Mouse (Mus musculus): ENCODE results near the gene Sgpp1. TPM values are rescaled to one million over a fixed set of nuclear protein-coding genes. Genes with fewer than 3 reads are reported as not detected.

Sgpp1 gene
- polyA plus RNA-seq, 1 experiment: 2.5 TPM

DNA sequence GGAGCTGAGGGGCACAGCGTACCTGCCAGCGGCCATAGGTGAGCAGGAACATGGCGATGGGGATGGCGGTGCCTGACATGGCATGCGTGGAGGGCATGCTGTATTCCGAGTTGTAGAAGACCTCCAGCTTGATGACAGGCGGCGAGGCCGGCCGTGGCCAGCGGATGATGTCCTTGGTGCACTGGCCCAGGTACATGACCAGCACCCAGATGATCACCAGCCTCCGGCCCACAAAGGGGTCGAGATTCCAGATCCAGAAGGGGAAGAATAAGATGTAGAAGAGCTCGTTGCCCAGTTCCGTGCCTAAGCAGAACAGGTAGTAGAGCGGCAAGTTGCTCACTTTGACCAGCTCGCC is 661 bp downstream of the Sgpp1 start:
- H3K27me3 ChIP-seq (replicated peaks): no peaks in the 10 kb centered on the region
- no peaks in the 10 kb centered on the region for H3K36me3 ChIP-seq (replicated peaks; ENCODE audit: low read length)
- H3K9me3 ChIP-seq: no peaks in the 10 kb centered on the region
- H3K4me1 ChIP-seq: peaks cover 30% of the 10 kb centered on the region
- peak overlapping the region; percentile 100 for H3K4me3 ChIP-seq (replicated peaks)
- no peak for TF ChIP-seq FLI1 (IDR thresholded peaks at IDR 0.05; ENCODE audit: low read length)
- no peak for TF ChIP-seq GATA1 (IDR thresholded peaks at IDR 0.05; ENCODE audit: borderline replicate concordance, low read length)

DNA sequence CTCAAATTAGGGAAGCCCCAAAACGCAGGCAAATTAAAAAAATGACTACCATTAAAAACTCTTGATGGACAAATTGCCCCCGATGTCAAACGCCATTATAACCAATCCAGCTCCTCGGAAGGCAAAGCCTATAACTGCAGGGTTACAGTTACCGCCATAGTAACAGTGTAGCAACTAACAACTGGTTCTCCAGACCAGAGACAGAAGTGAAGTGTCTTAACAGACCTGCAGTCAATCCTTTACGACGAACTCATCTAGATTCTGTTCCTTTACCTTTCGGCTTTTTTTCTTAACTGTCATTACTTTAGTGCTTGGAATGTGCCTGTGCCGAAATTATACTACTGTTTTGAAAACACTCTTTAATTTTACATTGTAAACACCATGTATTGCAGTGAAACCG is 1.4 kb downstream of the Sgpp1 start:
- Histone ChIP-seq H3K36me3 (replicated peaks; ENCODE audit: low read length) (no peaks in the 10 kb centered on the region), H3K4me1 (peaks cover 25% of the 10 kb centered on the region), H3K4me3 (replicated peaks) (peak overlapping the region; percentile 100), H3K9me3 (no peaks in the 10 kb centered on the region), H3K27me3 (replicated peaks) (no peaks in the 10 kb centered on the region)
- TF ChIP-seq FLI1 (IDR thresholded peaks at IDR 0.05; ENCODE audit: low read length) (no peak), GATA1 (IDR thresholded peaks at IDR 0.05; ENCODE audit: borderline replicate concordance, low read length) (no peak)

DNA sequence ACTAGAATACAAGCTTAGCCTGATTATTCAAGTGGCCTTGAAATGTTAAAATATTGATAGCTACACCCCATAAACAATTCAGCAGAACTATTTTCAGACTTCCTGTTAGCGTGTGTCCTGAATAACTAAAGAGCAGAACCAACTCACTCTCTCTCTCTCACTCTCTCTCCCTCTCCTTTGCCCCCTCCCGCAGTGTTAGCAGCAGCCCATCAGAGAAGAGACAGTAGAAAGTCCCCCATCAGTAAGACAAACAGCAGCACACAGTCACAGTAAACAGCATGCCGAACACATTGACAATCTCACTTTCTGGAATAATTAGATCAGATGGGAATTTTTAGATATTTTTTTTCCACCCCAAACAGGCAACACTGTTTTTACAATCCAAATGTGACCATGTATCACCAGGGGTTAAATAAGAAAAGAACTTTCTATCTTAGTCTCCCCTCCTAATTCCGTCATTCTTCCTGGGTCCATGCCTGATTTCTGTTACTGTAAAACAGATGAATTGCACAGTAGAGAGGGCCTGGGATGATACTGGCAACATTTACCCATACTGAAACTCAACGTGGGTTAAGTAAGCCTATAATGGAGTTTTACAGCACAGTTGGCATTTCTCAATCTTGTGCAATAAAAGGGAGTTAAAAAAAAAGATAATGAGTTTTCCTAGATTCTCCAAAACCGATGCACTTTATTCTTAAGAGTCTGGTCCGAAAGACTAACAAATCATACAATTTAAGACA is 2.0 kb downstream of the Sgpp1 start:
- no peaks in the 10 kb centered on the region for H3K9me3 ChIP-seq
- no peaks in the 10 kb centered on the region for H3K27me3 ChIP-seq (replicated peaks)
- peak overlapping the region; percentile 100 for H3K4me3 ChIP-seq (replicated peaks)
- TF ChIP-seq FLI1 (IDR thresholded peaks at IDR 0.05; ENCODE audit: low read length) (no peak), GATA1 (IDR thresholded peaks at IDR 0.05; ENCODE audit: borderline replicate concordance, low read length) (no peak)
- peaks cover 25% of the 10 kb centered on the region for H3K4me1 ChIP-seq
- H3K36me3 ChIP-seq (replicated peaks; ENCODE audit: low read length): peaks cover 5% of the 10 kb centered on the region

DNA sequence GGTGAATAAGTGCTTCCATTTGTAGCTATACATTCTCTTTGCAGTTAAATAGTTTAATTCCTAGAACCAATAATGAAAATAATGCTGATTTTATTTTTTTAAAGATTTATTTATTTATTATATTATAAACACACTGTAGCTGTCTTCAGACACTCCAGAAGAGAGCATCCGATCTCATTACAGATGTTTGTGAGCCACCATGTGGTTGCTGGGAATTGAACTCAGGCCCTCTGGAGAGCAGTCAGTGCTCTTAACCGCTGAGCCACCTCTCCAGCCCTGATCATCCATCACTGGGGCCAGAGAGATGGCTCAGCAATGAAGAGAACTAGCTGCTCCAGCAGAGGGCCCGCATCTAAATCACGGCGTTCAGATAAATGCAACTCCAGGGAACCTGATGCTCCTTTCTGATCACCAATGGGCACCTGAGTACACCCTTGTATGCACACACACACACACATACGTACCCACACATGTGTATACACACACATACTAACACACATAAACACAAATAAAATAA is 3.5 kb downstream of the Sgpp1 start:
- peaks cover 31% of the 10 kb centered on the region for H3K4me1 ChIP-seq
- no peaks in the 10 kb centered on the region for H3K9me3 ChIP-seq
- TF ChIP-seq GATA1 (IDR thresholded peaks at IDR 0.05; ENCODE audit: borderline replicate concordance, low read length) (no peak), FLI1 (IDR thresholded peaks at IDR 0.05; ENCODE audit: low read length) (no peak)

DNA sequence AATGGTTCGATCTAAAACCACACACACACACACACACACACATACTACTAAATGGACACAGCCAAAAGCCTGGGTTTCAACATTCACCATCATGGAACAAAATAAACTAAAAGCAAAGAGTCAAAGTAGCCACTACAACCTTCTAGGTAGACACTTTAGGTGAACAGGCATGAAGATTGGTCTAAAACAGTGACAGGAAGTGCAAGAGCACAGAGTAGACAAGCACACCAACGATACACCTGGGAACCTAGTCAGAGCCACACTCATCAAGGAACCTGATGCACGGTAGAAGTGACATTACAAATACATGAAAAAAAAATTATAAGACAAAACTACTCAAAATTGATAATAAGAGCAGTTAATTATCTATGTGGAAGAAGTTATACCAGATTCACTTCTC is 4.0 kb downstream of the Sgpp1 start:
- Histone ChIP-seq H3K27me3 (replicated peaks) (no peaks in the 10 kb centered on the region), H3K36me3 (replicated peaks; ENCODE audit: low read length) (peaks cover 8% of the 10 kb centered on the region), H3K4me1 (peaks cover 32% of the 10 kb centered on the region), H3K4me3 (replicated peaks) (no peak overlapping the region), H3K9me3 (no peaks in the 10 kb centered on the region)
- TF ChIP-seq GATA1 (IDR thresholded peaks at IDR 0.05; ENCODE audit: borderline replicate concordance, low read length) (no peak), FLI1 (IDR thresholded peaks at IDR 0.05; ENCODE audit: low read length) (no peak)

More for the DNA sequence above, 3.5 kb downstream of the Sgpp1 start:
- no peak overlapping the region for H3K4me3 ChIP-seq (replicated peaks)
- H3K27me3 ChIP-seq (replicated peaks): no peaks in the 10 kb centered on the region
- H3K36me3 ChIP-seq (replicated peaks; ENCODE audit: low read length): peaks cover 8% of the 10 kb centered on the region

DNA sequence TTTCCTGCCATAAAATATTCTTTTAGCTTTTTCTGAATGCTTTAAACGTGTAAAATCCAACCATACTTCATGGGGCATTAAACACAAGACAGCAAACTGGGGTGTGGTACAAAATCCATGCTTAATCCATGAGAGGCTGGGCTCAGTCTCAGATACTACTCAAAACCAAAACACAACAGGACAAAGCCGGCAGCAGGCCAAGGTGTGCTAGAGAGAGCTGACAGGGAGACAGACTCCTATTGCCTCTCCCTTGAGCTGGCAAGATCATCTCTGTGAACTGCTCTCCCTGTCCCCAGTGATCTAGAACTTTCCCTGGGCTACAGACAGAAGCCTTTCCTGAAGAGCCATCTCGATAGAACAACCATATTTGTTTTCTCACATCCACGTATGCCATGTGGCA is 5.1 kb downstream of the Sgpp1 start:
- TF ChIP-seq FLI1 (IDR thresholded peaks at IDR 0.05; ENCODE audit: low read length) (no peak), GATA1 (IDR thresholded peaks at IDR 0.05; ENCODE audit: borderline replicate concordance, low read length) (no peak)
- H3K4me3 ChIP-seq (replicated peaks): no peak overlapping the region
- peaks cover 31% of the 10 kb centered on the region for H3K4me1 ChIP-seq
- peaks cover 8% of the 10 kb centered on the region for H3K36me3 ChIP-seq (replicated peaks; ENCODE audit: low read length)
- H3K9me3 ChIP-seq: no peaks in the 10 kb centered on the region
- H3K27me3 ChIP-seq (replicated peaks): no peaks in the 10 kb centered on the region

DNA sequence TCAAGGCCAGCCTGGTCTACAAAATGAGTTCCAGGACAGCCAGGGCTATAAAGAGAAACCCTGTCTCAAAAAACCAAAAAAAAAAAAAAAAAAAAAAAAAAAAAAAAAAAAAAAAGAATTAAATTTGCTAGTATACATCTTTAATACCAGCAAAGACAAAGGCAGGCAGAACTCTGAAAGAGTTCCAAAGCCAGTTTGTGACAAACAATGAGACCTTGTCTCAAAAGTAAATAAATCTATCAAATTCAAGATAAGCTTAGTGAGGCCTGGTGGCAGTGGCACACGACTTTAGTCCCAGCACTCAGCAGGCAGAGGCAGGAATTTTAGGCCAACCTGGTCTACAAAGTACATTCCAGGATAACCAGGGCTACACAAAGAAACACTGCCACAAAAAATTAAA is 5.7 kb downstream of the Sgpp1 start:
- TF ChIP-seq FLI1 (IDR thresholded peaks at IDR 0.05; ENCODE audit: low read length) (no peak), GATA1 (IDR thresholded peaks at IDR 0.05; ENCODE audit: borderline replicate concordance, low read length) (no peak)
- Histone ChIP-seq H3K4me3 (replicated peaks) (no peak overlapping the region), H3K4me1 (peaks cover 31% of the 10 kb centered on the region), H3K36me3 (replicated peaks; ENCODE audit: low read length) (peaks cover 10% of the 10 kb centered on the region), H3K27me3 (replicated peaks) (no peaks in the 10 kb centered on the region), H3K9me3 (no peaks in the 10 kb centered on the region)

DNA sequence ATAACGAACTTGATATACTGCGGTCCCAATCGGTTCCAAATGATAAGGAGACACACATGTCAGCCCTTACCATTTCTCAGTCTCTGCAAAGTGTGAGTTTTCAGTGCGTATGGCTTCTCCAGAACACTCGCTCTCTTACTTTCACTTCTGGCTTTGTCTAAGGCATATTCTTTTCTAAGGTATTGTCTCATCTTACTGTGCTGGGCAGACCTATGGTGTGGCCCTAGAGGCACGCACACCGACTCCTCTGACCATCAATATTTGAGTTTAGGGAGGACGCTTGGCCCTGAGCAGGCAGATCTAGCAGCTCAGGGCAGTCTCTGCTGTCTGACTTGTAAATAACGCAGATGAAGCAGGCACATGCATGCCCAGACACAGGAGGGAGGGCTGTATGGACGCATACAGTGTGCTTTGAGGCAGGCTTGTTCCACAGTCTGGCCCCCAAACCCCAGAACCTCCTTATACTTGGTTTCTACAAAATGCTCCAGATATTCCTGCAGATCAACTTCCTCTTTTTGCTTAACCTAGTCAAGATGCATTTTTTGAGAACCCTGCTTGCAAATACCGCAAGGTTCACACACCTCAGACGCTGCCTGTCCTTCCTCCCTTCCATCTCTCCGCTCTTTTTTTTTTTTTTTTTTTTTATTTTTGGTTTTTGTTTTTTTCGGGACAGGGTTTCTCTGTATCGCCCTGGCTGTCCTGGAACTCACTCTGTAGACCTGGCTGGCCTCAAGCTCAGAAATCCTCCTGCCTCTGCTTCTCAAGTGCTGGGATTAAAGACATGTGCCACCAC is 8.0 kb downstream of the Sgpp1 start:
- Histone ChIP-seq H3K4me1 (peaks cover 29% of the 10 kb centered on the region), H3K4me3 (replicated peaks) (peak overlapping the region; percentile 90)

DNA sequence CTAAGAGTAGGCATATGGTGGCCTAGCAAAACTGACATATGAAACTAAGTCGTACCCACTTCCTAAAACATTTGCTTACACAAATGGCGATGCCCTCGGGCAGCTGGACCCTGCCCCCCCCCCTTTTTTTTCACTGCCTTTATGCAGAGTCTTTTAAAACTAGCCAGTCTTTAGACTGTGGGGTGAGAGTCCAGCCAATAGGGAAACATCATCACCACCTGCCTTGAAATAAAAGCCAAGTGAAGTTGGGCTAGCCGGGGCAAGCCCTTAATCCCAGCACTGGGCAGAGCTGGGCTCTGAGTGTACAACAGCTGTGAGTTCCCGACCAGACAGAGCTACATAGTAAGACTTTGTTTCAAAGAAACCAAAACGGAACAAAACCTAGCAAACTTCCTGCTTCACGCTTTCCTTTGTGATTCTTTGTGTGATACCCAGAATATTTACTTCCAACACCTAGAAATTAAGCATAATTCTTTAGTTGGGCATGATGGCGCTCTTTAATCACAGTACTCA is 9.1 kb downstream of the Sgpp1 start:
- Histone ChIP-seq H3K36me3 (replicated peaks; ENCODE audit: low read length) (peaks cover 17% of the 10 kb centered on the region), H3K4me3 (replicated peaks) (no peak overlapping the region), H3K4me1 (peaks cover 29% of the 10 kb centered on the region), H3K9me3 (no peaks in the 10 kb centered on the region), H3K27me3 (replicated peaks) (no peaks in the 10 kb centered on the region)
- TF ChIP-seq GATA1 (IDR thresholded peaks at IDR 0.05; ENCODE audit: borderline replicate concordance, low read length): no peak
- TF ChIP-seq FLI1 (IDR thresholded peaks at IDR 0.05; ENCODE audit: low read length): no peak

More for the DNA sequence above, 8.0 kb downstream of the Sgpp1 start:
- Histone ChIP-seq H3K36me3 (replicated peaks; ENCODE audit: low read length) (peaks cover 13% of the 10 kb centered on the region), H3K27me3 (replicated peaks) (no peaks in the 10 kb centered on the region), H3K9me3 (no peaks in the 10 kb centered on the region)
- TF ChIP-seq FLI1 (IDR thresholded peaks at IDR 0.05; ENCODE audit: low read length) (no peak), GATA1 (IDR thresholded peaks at IDR 0.05; ENCODE audit: borderline replicate concordance, low read length) (no peak)

All from megakaryocyte, embryonic 14.5 days (primary cell).